Mouse (Mus musculus) intestine, embryonic 15.5 days (tissue): ENCODE measurements around the gene Nlrx1. TPM values are rescaled to one million over a fixed set of nuclear protein-coding genes. Genes with fewer than 3 reads are reported as not detected.

ENCODE experiments used
- ATAC-seq: fragments of 200-750 bp; cut with Nextera tagmentation; 2 replicates; pipeline ENCODE4 v1.8.0; 2017; ENCODE audit warnings: moderate TSS enrichment, moderate library complexity
- H3K27ac ChIP-seq: fragments of 300-500 bp; sonication (generic); 2 replicates; pipeline ENCODE4 v1.5.1; 2015; ENCODE audit warnings: mild to moderate bottlenecking, inconsistent platforms
- H3K27me3 ChIP-seq: fragments of 300-500 bp; sonication (generic); replicated peaks from 2 replicates; pipeline ENCODE4 v1.6.1; 2015; ENCODE audit warnings: inconsistent platforms
- H3K36me3 ChIP-seq: fragments of 300-500 bp; sonication (generic); 2 replicates; pipeline ENCODE4 v1.6.1; 2015; ENCODE audit warnings: inconsistent platforms
- H3K4me1 ChIP-seq: fragments of 300-500 bp; sonication (generic); replicated peaks from 2 replicates; pipeline ENCODE4 v1.6.1; 2015; ENCODE audit warnings: inconsistent platforms
- H3K4me2 ChIP-seq: fragments of 300-500 bp; sonication (generic); replicated peaks from 2 replicates; pipeline ENCODE4 v1.6.1; 2015; ENCODE audit warnings: mild to moderate bottlenecking, inconsistent platforms
- H3K4me3 ChIP-seq: fragments of 300-500 bp; sonication (generic); replicated peaks from 2 replicates; pipeline ENCODE4 v1.5.1; 2015; ENCODE audit warnings: inconsistent platforms
- H3K9ac ChIP-seq: fragments of 300-500 bp; sonication (generic); 2 replicates; pipeline ENCODE4 v1.6.1; 2015; ENCODE audit warnings: inconsistent platforms
- H3K9me3 ChIP-seq: fragments of 300-500 bp; sonication (generic); 2 replicates; pipeline ENCODE4 v1.6.1; 2016; ENCODE audit warnings: inconsistent platforms
- WGBS: fragments of 180-500 bp; shearing (Covaris S2); methylation state at CpG from one replicate; pipeline ENCODE4 v1.1.7; 2015; 5-methylcytosine and 5-hydroxymethylcytosine counted together
- polyA plus RNA-seq: library from polyadenylated mRNA; unstranded; fragments of >200 nt; fragmentation: Nextera tagmentation; extraction: Ambion mirVana; gene quantifications from 2 replicates; pipeline ENCODE4 v1.2.1, GENCODE M21; 2015

Nlrx1 gene
- polyA plus RNA-seq: 5.5 and 5.9 TPM in 2 replicates

- peak within 1 kb of the TSS; percentile 85 for H3K27ac ChIP-seq
- peak within 1 kb of the TSS; percentile 87 for H3K9ac ChIP-seq
- no peaks in the 10 kb centered on the region for H3K36me3 ChIP-seq
- peak; percentile 50 for ATAC-seq
- 0 out of 2 replicates have a peak, but pooled peaks cover 8% of the 10 kb centered on the region for H3K4me1 ChIP-seq
- 65% methylated on average over 6 of the region's 6 CpGs for WGBS
- H3K4me2 ChIP-seq: peak within 1 kb of the TSS; percentile 88
- no peaks in the 10 kb centered on the region for H3K27me3 ChIP-seq
- peak within 1 kb of the TSS; percentile 51 for H3K4me3 ChIP-seq
- 0 out of 2 replicates have a peak, but pooled peaks cover 3% of the 10 kb centered on the region for H3K9me3 ChIP-seq
These were observed at the start of gene Nlrx1 for GRCm38 (mm10) chr9:44268432-44268831. Gene Nlrx1, minus strand, starts transcription at chr9:44268599.

GRCm38 (mm10) chr9:44317452-44317851 lies 49.1 kb upstream of the Nlrx1 start:
- Histone ChIP-seq H3K27me3 (no peaks in the 10 kb centered on the region), H3K4me1 (peaks cover 25% of the 10 kb centered on the region), H3K27ac (no peak overlapping the region), H3K9ac (no peak overlapping the region), H3K36me3 (peaks cover 24% of the 10 kb centered on the region), H3K4me3 (no peak overlapping the region), H3K9me3 (no peaks in the 10 kb centered on the region), H3K4me2 (peak overlapping the region; percentile 86; the same call in 1 of the 2 replicates)
- no peak for ATAC-seq
- WGBS: 71% methylated on average over 4 of the region's 4 CpGs

GRCm38 (mm10) chr9:44314910-44315309 lies 46.5 kb upstream of the Nlrx1 start:
- no peak overlapping the region for H3K4me2 ChIP-seq
- no peaks in the 10 kb centered on the region for H3K9me3 ChIP-seq
- H3K4me1 ChIP-seq: peaks cover 30% of the 10 kb centered on the region
- no peak overlapping the region for H3K9ac ChIP-seq
- H3K27ac ChIP-seq: no peak overlapping the region
- H3K36me3 ChIP-seq: peaks cover 24% of the 10 kb centered on the region
- H3K4me3 ChIP-seq: no peak overlapping the region
- no peak for ATAC-seq
- no peaks in the 10 kb centered on the region for H3K27me3 ChIP-seq
- 91% methylated on average over 18 of the region's 18 CpGs for WGBS

GRCm38 (mm10) chr9:44314257-44314547 lies 45.8 kb upstream of the Nlrx1 start:
- Histone ChIP-seq H3K27ac (no peak overlapping the region), H3K9me3 (no peaks in the 10 kb centered on the region), H3K4me3 (no peak overlapping the region), H3K27me3 (no peaks in the 10 kb centered on the region), H3K9ac (no peak overlapping the region), H3K36me3 (peaks cover 24% of the 10 kb centered on the region), H3K4me1 (peaks cover 28% of the 10 kb centered on the region), H3K4me2 (no peak overlapping the region)
- 71% methylated on average over 4 of the region's 4 CpGs for WGBS
- no peak for ATAC-seq

GRCm38 (mm10) chr9:44313476-44314256 lies 45.3 kb upstream of the Nlrx1 start:
- no peak overlapping the region for H3K27ac ChIP-seq
- no peak overlapping the region for H3K4me2 ChIP-seq
- H3K4me3 ChIP-seq: no peak overlapping the region
- ATAC-seq: no peak
- H3K27me3 ChIP-seq: no peaks in the 10 kb centered on the region
- H3K9me3 ChIP-seq: no peaks in the 10 kb centered on the region
- H3K4me1 ChIP-seq: peaks cover 23% of the 10 kb centered on the region
- H3K36me3 ChIP-seq: peaks cover 24% of the 10 kb centered on the region
- 79% methylated on average over 19 of the region's 19 CpGs for WGBS
- H3K9ac ChIP-seq: no peak overlapping the region

DNA sequence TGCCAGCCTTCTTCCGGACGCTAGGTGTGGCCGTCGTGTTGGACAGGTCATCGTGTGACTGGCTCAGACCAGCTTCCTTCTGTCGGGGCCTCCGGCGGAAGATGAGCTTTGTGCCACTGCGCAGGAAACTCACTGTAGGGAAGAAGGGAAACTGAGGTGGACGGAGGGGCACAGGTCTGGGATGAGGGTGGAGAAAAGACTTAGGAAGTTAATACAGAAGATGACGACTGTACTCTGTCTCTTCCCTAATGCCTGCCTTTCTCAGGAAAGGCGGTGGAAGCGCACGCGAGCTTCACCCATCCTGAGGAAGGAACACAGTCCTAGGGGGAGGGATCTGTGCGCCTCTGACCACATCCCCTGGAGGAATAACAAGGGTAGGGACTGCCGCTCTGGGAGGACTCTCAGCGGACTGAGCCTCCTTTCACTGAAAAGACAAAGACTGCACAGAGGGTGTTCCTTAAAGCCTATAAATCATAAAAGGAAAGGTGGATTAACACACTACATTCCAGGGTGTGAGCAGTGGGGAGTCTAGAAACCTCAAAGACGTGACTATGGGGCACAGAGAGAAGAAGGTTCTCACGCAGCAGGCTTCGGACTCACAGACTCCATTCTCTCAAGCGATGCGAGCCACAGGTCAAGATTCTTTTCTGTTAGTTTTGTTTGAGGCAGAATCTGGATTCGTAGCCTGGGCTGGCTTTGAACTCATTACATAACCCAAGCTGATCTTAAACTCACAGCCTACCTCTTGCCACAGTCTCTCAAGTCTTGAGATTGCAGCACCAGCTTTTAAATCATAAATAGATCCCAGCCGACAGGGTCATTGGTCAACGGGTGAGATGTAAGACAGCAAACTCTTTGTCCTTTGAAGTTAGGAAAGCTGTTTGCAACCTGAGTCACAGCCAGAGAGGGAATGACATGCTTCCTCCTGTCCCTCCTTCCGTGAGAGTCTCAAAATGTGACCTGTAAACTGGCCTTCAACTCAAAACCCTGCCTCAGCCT lies 43.0 kb upstream of the Nlrx1 start:
- Histone ChIP-seq H3K36me3 (peaks cover 22% of the 10 kb centered on the region), H3K4me1 (peaks cover 11% of the 10 kb centered on the region), H3K9ac (peak overlapping the region; percentile 14; the same call in 1 of the 2 replicates), H3K27me3 (no peaks in the 10 kb centered on the region), H3K9me3 (no peaks in the 10 kb centered on the region), H3K27ac (0 out of 2 replicates have a peak overlapping the region, but pooled peaks have one; percentile 5), H3K4me3 (0 out of 2 replicates have a peak overlapping the region, but pooled peaks have one; percentile 4), H3K4me2 (peak overlapping the region; percentile 50)
- ATAC-seq: peak; percentile 79
- 13% methylated on average over 27 of the region's 27 CpGs for WGBS

GRCm38 (mm10) chr9:44310750-44311135 lies 42.3 kb upstream of the Nlrx1 start:
- 0 out of 2 replicates have a peak overlapping the region, but pooled peaks have one; percentile 4 for H3K4me3 ChIP-seq
- H3K27me3 ChIP-seq: no peaks in the 10 kb centered on the region
- 41% methylated on average over 10 of the region's 10 CpGs for WGBS
- H3K27ac ChIP-seq: 0 out of 2 replicates have a peak overlapping the region, but pooled peaks have one; percentile 5
- no peak; the same call in 1 of the 2 replicates for ATAC-seq
- 0 out of 2 replicates have a peak overlapping the region, but pooled peaks have one; percentile 14 for H3K9ac ChIP-seq
- H3K4me1 ChIP-seq: peaks cover 11% of the 10 kb centered on the region
- H3K9me3 ChIP-seq: no peaks in the 10 kb centered on the region
- peaks cover 19% of the 10 kb centered on the region for H3K36me3 ChIP-seq
- H3K4me2 ChIP-seq: peak overlapping the region; percentile 50

DNA sequence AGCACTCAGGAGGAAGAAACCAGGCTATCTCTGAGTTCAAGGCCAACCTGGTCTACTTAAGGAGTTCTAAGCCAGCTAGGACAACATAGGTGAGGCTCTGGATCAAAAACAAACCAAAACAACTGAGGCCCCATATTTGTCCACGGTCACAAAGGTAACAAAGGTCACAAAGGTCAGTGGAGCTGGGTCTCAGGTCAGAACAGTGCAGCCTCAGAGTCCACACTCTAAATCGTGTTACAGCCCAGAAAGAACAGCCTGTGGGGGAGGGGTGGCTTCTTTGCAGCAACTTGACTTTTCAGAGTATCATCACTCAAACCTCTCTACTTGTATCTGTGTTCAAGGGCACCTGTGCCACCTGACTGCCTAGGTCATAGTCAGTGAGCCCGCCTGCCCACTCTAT lies 41.4 kb upstream of the Nlrx1 start:
- H3K27me3 ChIP-seq: no peaks in the 10 kb centered on the region
- no peak overlapping the region for H3K27ac ChIP-seq
- H3K9ac ChIP-seq: no peak overlapping the region
- no peak for ATAC-seq
- peaks cover 11% of the 10 kb centered on the region for H3K4me1 ChIP-seq
- no peaks in the 10 kb centered on the region for H3K9me3 ChIP-seq
- no peak overlapping the region for H3K4me2 ChIP-seq
- H3K36me3 ChIP-seq: peaks cover 12% of the 10 kb centered on the region
- no peak overlapping the region for H3K4me3 ChIP-seq
- 56% methylated on average over 3 of the region's 3 CpGs for WGBS

DNA sequence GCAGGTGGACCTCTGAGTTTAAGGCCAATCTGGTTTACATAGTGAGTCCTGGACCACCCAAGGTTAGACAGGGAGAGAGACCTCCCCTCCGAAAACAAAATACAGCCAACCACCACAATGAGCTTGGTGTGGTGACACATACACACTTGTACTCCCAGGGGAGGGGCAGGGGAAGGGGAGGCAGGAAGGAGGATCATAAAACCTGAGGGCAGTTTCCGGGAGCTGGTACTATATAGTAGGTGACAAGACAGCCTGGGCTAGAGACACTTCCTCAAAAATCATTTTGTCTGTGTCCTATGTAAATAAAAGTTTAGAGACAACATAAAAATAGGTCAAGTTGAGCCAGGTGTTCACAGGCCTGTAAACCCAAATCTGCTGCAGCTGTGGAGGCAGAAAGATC lies 38.8 kb upstream of the Nlrx1 start:
- H3K9me3 ChIP-seq: no peaks in the 10 kb centered on the region
- H3K4me3 ChIP-seq: no peak overlapping the region
- no peaks in the 10 kb centered on the region for H3K27me3 ChIP-seq
- no peak overlapping the region for H3K4me2 ChIP-seq
- no peak overlapping the region for H3K27ac ChIP-seq
- WGBS: 69% methylated on average over 2 of the region's 2 CpGs
- no peak for ATAC-seq
- no peak overlapping the region for H3K9ac ChIP-seq
- H3K36me3 ChIP-seq: peaks cover 3% of the 10 kb centered on the region; the same call in 1 of the 2 replicates
- peaks cover 17% of the 10 kb centered on the region for H3K4me1 ChIP-seq

- no peak overlapping the region for H3K27ac ChIP-seq
- H3K9ac ChIP-seq: no peak overlapping the region
- 89% methylated on average over 6 of the region's 6 CpGs for WGBS
- H3K4me3 ChIP-seq: no peak overlapping the region
- no peaks in the 10 kb centered on the region for H3K27me3 ChIP-seq
- no peak for ATAC-seq
- H3K4me1 ChIP-seq: peaks cover 15% of the 10 kb centered on the region
- no peaks in the 10 kb centered on the region for H3K9me3 ChIP-seq
- no peak overlapping the region for H3K4me2 ChIP-seq
- H3K36me3 ChIP-seq: peaks cover 3% of the 10 kb centered on the region; the same call in 1 of the 2 replicates
These were observed 38.1 kb upstream of the Nlrx1 start for GRCm38 (mm10) chr9:44306532-44306931.

DNA sequence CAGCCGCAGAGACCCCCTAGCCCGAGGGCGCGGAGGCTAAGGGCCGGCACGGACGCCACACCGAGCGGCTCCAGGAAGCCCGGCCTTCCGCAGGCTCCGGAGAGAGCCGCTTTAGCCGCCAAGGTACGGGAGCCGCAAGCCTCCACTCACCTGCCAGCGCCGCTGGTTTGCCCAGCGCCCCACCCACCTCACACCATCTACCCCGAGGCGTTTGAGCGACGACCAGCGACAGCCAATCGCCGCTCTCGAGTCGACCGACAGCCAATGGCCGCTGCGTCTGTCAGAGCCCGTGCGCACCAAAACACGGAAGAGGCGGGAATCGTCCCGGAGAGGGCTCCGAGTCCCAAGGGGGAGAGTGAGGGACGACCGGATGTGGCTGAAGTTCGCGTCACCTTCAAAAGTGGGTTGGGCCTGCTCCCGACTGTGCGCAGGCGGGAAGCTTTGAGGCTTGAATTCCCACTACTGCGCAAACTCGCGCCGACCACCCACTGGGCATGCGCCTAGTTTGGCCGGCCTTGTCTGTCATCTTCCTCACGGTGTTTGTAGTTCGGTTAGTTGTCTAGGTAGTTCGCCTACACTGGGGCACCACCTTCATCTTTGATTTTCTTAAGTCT lies 37.2 kb upstream of the Nlrx1 start, which contains the start of gene Hinfp:
Gene Hinfp (minus strand): TSS at position 206 of the 614 bp plus-strand sequence.
- H3K27me3 ChIP-seq: no peaks in the 10 kb centered on the region
- peak within 1 kb of the TSS; percentile 97 for H3K9ac ChIP-seq
- H3K9me3 ChIP-seq: no peaks in the 10 kb centered on the region
- peak; percentile 100 for ATAC-seq
- peak within 1 kb of the TSS; percentile 64 for H3K4me2 ChIP-seq
- under 1% methylated on average over 54 of the region's 54 CpGs for WGBS
- peak within 1 kb of the TSS; percentile 81 for H3K27ac ChIP-seq
- H3K4me3 ChIP-seq: peak within 1 kb of the TSS; percentile 98
- 0 out of 2 replicates have a peak, but pooled peaks cover 6% of the 10 kb centered on the region for H3K4me1 ChIP-seq
- H3K36me3 ChIP-seq: peaks cover 6% of the 10 kb centered on the region; the same call in 1 of the 2 replicates
